Mouse (Mus musculus) spleen, adult 18-20 months (tissue): ENCODE data around the gene Mia2.

Source experiments
- DNase-seq, 2 experiments: peaks; one replicate each; pipeline ENCODE4 v3.0.0; 2022; ENCODE audit warnings: mixed read lengths in 2 of 2

Gene Mia2

DNA sequence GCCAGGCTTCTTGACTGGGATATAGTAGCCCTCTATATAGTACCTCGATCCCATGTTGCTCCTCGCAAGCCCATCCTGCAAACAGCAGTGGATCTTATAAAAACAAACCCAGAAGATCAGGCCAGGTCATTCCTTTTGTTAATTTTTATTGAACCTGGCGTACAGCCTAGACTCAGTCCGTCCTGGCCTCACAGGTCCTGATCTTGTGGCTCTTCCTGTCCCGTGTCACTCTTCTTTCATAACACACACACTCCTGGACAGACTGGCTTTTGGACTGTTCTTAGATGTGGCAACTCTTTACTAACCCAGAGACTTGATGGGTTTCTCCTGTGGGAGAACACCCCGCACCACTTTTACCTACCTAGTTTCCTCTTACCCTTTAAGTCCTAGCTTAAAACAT, 10.3 kb downstream of the Mia2 start:
- DNase-seq: no peak

DNA sequence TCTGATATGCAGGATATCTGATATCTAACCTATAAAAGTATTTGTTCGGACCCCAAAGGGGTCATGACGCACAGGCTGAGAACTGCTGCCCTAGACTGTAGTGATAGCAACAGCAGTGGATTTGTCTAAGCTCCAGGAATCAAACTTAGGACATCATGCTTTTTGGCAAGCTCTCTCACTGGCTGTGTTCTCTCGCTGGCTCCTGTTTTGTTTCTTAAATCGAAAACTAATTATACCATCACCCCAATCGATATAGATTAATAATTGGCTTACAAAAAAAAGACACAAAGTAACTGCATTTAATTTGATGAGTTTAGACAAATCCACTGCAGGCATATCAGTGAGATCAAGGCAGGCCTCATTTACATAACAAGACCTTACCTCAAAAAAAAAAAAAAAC, 10.9 kb downstream of the Mia2 start:
- DNase-seq: no peak

- no peak for DNase-seq
Measured at GRCm38 (mm10) chr12:59107926-59108325, 12.3 kb downstream of the Mia2 start.

GRCm38 (mm10) chr12:59117184-59117583, 21.6 kb downstream of the Mia2 start:
- no peak for DNase-seq

DNA sequence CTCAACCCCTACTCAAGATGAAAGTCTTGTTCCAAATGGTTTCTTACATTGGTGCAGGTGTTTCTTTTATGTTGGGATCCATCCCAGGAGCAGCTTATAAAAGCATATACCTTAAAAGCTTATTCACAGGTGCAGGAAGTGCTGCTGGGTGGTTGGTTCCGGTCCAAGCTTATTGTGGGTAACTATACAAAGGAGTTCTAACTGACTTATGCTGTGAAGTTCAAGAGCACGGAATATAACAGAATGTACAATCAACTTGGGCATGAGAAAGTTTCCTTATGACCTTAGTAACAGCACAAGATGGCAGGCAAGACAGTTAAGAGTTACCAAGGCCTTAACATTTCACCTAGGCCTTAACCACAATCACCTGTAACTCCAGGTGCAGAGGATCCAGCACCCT, 29.8 kb downstream of the Mia2 start:
- no peak for DNase-seq

GRCm38 (mm10) chr12:59128501-59128900, 32.9 kb downstream of the Mia2 start:
- no peak for DNase-seq

DNA sequence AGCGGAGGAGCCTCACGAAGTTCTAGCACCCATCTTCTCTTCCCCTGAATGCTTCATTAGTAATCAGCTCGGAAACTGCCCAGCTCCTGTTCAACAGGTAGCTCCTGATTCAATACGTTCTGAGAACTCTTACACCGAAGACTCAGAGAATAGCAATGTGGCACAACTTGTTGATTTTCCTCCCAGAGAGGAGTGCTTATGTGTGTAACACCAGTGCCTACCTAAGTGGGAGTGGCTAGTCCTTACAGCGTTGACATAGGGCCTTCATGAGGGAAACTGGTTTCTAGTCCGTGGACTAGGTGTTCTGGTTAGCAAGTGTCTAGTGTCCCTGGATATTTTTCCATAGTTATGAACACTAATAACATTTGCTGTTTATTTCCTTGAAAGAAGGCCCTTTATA, 33.4 kb downstream of the Mia2 start:
- no peak for DNase-seq

- DNase-seq: no peak
Measured at GRCm38 (mm10) chr12:59129592-59129991, 34.0 kb downstream of the Mia2 start.

DNA sequence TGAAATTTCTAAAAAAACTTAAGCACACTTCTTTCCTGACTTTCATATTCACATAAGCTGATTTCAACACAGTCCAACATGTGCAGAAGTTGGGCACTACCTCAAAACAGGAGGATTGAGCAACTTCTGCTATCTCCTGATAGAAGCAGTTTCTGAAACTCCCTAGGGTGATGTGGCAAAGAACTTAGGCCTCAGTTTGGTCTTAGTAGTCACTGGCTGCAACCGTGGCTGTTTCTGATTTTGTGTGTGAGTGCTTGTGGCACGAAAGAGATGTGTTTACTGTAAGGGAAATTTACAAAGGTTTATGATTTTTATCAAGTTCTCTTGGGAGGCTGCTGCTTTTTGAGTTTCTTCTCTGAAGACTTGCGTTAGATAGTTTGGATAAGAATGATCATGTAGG, 34.6 kb downstream of the Mia2 start:
- DNase-seq: peak; percentile 6 to 21

DNA sequence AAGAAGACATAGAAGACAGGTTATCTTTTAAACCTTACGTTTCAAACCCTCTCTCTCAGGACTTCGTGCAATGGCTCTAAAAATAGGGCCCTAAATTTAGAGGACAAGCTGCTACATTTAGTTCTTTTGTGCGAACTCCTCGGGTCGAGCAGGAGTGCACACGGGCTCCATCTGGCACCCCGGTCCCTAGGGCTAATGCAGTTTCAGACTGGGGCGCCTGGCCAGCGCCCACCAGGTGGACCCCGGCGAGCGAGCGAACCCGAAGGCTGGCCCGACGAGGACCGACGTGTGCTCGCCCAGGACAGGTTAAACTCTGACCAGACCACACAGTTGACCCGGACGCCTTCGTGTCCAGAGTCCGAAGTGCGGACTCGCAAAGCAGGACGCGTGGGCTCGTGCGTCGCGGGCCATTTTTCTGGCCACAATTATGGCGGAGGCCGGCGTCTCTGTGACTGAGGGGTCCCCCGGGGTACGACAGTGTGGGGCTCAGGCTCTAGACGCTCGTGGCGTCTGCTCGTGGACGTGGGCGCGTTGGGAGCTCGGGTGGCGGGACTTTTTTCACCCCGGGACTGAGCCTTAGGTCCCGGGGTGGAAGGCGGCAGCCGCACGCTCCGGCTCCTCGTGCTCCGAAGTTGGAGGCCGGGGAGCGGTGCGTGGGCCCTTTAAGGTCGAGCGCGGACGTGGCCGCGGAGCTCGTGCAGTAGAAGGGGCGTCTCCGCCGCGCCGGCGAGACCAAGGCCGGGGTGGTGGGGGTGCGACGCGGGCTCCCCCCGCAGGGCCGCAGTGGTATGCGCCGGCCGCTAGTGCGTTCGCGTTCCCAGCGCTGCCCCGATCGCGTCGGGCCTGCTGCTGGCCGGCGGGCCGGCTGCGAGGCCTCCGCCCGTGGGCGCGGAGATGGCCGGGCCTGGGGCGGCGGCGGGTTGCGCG, 35.3 kb downstream of the Mia2 start:
- peak; percentile 91 to 96 for DNase-seq

GRCm38 (mm10) chr12:59131578-59131946, 36.0 kb downstream of the Mia2 start:
- DNase-seq: no peak

GRCm38 (mm10) chr12:59132462-59132861, 36.9 kb downstream of the Mia2 start:
- no peak for DNase-seq

DNA sequence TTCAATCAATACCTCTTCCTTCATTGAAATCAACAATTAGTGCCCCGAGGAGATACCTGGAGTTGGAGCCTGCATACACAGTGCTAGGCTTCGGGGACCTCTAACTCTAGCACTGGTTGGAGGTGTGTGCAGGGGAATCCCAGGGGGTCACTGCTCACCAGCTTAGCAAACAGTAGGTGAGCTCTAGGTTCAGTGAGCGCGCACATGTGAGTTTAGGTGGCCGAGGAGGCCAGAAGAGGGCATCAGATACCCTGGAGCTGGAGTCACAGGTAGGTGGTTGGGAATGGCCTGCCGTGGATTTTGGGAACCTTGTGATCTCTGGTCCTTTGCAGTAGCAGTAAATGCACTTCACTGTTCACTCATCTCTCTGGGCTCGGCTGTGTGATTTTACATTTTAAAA, 37.3 kb downstream of the Mia2 start:
- no peak for DNase-seq

DNA sequence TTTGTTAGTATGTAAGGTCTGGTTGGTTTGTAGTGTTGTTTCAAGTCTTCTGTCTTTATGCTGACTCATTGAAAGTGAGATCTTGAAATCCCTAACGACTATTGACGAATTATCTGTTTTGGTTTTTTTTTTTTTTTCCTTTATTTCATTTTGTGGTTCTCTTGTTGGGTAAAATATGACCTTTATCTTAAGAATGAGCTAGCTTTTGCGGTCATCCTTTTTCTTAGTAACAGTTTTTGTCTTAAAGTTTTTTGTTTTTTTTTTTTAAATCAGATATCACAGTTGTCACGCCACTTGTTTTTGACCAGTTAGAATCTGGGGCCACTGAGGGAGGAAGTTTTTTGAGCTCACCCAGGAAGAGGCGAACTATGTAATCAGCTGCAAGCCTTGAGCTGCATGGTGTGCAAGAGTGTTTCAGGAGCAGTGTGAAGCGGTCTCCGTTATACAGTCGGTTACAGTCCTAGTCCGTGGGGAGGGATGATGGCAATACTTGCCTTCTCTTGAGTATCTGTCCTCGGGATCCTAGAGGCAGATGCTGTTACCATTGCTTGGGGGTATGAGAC, 37.9 kb downstream of the Mia2 start:
- no peak for DNase-seq

DNA sequence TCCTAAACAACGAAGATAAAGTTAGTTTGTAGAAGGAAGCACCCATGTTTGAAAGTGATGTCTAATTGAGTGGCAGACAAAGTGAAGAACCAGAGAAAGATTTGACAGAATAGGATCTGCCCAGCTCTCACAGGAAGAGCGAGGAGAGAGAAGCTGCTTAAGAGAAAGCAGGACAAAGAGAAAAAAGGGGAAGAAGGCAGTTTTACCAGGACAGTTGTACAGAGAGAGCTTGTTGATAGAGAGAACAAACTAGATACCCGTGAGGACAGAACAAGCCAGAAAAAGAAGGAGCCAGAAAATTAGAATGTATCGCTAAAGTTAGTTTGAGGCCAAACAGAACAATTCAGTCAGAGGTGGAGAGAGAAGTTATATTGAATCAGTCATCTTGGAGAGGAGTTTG, 39.5 kb downstream of the Mia2 start:
- DNase-seq: no peak

DNA sequence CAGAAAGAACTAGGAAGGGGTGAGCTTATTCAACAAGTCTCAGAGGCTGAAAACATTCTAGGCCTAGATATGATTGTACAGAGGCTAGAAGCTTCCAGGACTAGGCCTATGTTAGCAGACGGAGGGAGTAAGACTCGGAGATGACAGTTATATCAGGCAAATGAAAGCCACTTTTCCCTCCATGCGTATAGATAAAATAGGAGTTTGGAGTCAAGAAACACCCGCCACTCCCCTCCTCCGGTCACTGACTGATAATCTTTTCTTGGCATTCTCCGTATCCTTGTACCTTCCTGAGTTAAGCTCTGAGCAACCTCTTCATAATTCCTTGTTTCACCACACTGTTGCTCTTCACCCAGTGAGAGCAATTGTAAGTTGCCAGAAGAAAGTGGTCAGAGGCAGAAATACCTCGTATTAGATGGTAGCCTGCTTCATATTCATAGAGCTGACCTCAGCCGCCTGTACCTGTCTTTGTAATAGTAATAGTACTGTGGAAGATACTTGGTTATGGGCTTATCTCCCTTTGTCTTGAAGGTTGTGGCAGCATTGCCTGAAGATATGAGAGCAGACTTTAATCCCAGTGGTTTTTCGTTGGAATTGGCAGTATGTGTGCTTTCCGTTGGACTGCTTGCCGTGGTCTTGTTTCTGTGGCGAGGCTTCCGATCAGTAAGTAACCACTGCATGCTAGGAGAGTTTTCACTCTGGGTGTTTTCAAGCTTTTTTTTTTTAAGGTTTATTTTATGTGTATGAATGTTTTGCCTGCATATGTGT, 40.1 kb downstream of the Mia2 start:
- no peak for DNase-seq

DNA sequence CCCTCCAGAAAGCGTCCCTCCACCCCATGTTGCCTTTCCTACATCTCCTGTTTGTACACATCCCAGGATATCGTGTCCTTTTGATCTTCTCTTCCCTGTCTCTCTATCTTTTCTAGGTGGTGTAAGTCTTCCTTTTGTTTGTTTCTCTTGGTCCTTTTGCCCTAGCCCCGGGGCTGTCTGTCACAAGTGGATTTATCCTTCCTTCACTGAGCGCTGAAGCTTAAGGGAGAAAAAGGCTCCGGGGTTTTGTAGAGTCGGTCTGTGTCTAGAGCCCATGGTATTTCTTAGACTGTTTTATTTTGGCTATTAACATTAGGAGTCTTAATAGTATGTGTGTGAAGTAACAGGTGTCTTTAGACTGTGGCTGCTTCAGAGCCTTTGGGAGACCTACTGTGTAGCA, 41.4 kb downstream of the Mia2 start:
- no peak for DNase-seq

DNA sequence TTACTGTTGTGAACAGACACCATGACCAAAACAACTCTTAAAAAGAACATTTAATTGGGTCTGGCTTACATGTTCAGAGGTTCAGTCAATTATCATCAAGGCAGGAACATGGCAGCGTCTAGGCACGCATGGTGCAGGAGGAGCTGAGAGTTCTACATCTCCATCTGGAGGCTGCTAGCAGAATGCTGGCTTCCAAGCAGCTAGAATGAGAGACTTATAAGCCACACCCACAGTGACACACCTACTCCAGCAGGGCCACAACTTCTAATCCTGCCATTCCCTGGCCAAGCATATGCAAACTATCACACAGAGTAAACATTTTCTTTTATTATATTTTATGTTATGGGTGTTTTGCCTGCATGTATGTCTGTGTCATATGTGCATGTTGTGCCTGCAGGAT, 43.8 kb downstream of the Mia2 start:
- DNase-seq: no peak

- DNase-seq: no peak
Measured at GRCm38 (mm10) chr12:59145130-59145529, 49.5 kb downstream of the Mia2 start.

GRCm38 (mm10) chr12:59149691-59150090, 54.1 kb downstream of the Mia2 start:
- no peak for DNase-seq

- DNase-seq: no peak
Measured at GRCm38 (mm10) chr12:59161091-59161490, 65.5 kb downstream of the Mia2 start.

DNA sequence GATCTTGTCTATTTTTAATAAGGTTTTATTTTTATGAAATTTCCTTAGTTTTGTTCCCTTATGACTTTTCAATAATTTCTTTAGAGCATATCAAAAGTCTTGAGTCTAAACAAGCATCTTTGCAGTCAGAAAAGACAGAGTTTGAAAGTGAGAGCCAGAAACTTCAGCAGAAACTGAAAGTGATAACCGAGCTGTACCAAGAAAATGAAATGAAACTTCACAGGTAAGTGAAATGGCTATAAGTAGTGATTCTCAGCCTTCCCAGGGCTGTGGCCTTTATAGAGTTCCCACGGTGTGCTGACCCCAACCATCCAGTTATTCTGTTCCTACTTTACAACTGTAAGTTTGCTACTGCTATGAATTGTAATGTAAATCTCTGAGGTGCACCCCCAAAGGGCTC, 67.2 kb downstream of the Mia2 start:
- no peak for DNase-seq

- DNase-seq: no peak
Measured at GRCm38 (mm10) chr12:59164522-59164921, 68.9 kb downstream of the Mia2 start.

DNA sequence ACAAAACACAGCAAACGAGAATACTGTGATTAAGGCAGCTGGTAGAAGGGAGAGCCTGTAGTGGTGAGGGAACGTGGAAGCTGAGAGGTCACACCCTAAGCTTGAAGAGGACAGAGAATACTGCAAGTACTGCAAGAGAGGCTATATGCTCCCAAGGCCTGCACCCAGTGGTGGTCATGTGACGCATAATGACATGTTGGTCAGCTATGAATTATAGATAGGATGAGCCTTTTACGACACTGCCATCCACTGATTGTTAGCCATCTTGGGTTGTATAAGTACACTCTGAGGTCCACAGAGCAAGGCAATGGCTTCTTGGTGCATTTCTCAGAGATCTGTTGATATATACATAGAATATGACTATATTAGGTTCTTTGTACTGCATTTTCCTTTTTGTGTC, 71.0 kb downstream of the Mia2 start:
- no peak for DNase-seq
